Mouse (Mus musculus) CH12.LX (cell line): ENCODE results near the gene Nup210.

Experiments
- CHD2 ChIP-seq: IDR thresholded peaks from 2 replicates; pipeline ENCODE4 v1.6.1; 2011; ENCODE audit warnings: low read length, improper control_type of control experiment
- CTCF ChIP-seq, 2 experiments: IDR thresholded peaks in 1 of 2; conservative IDR thresholded peaks in 1 of 2; 2 replicates each; pipeline ENCODE4 v1.5.1; 2011 to 2012; ENCODE audit warnings: low read depth in 2 of 2, low read length in 2 of 2, improper control_type of control experiment in 1 of 2, inconsistent platforms in 1 of 2, mild to moderate bottlenecking in 1 of 2, moderate library complexity in 1 of 2
- GABPA ChIP-seq: IDR thresholded peaks from 2 replicates; pipeline ENCODE4 v1.6.1; 2012; ENCODE audit warnings: low read depth, low read length, improper control_type of control experiment, inconsistent platforms; ENCODE audit not compliant: insufficient replicate concordance
- POLR2A ChIP-seq: IDR thresholded peaks from 2 replicates; pipeline ENCODE4 v1.6.1; 2011; ENCODE audit warnings: low read depth, mild to moderate bottlenecking, improper control_type of control experiment, low read length
- TCF12 ChIP-seq: IDR thresholded peaks from 2 replicates; pipeline ENCODE4 v1.6.1; 2014; ENCODE audit warnings: low read depth, mild to moderate bottlenecking, inconsistent platforms, low read length, improper control_type of control experiment

- TF ChIP-seq GABPA = no peak
- TF ChIP-seq CTCF (conservative IDR thresholded peaks at IDR 0.05 in 1 of 2, IDR thresholded peaks at IDR 0.05 in 1 of 2; ENCODE audit: low read depth in 2 of 2, low read length in 2 of 2) = no peak
- TF ChIP-seq CHD2 = no peak
- TF ChIP-seq TCF12 = no peak
- TF ChIP-seq POLR2A = no peak
Measured at GRCm38 (mm10) chr6:91008284-91008830, 108.3 kb downstream of the Nup210 start.
